Mouse (Mus musculus): ENCODE results near the gene Ppp1r12b. TPM values are rescaled to one million over a fixed set of nuclear protein-coding genes. Genes with fewer than 3 reads are reported as not detected.

Ppp1r12b gene
- polyA plus RNA-seq, 1 experiment from 2014 or later = 7.8 TPM

DNA sequence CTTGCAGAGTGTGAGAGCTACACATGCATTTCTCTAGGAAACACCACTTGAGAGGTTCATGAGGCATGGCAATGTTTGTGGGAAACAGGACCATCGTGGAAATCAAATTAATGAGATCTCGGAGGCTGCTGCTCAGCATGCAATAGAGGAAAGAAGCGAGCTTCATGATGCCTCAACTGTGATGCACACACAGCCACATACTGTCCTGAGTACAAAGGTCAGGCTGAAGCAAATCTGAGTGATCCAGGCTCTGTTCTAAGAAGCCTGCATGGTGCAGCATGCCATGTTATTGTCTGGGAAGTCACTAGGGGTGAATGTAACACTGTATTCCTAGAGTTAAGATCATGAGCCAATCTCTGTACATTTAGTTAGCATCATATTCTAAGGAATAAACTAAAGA is 140.0 kb downstream of the Ppp1r12b start:
- no peak overlapping the region for H3K4me2 ChIP-seq (ENCODE audit: low read depth)
- H3K4me1 ChIP-seq (ENCODE audit: control insufficient read depth, insufficient read depth, low read length) = no peaks in the 10 kb centered on the region
- H3K9ac ChIP-seq (ENCODE audit: low read length) = no peak overlapping the region
- H3K4me3 ChIP-seq (ENCODE audit: low read depth, low read length) = no peak overlapping the region
- 76% methylated on average over 3 of the region's 3 CpGs for WGBS
- no peak for DNase-seq (ENCODE audit: low spot score)
- no peaks in the 10 kb centered on the region for H3K36me3 ChIP-seq (ENCODE audit: control insufficient read depth, insufficient read depth, low read length)
- H3K27ac ChIP-seq (ENCODE audit: low read depth, low read length) = no peak overlapping the region
- no peaks in the 10 kb centered on the region for H3K27me3 ChIP-seq (ENCODE audit: control insufficient read depth, insufficient read depth, low read length)
- no peak for ATAC-seq (ENCODE audit: insufficient read depth, low FRiP score, low TSS enrichment)
- H3K9me3 ChIP-seq (ENCODE audit: control insufficient read depth, low read length) = no peaks in the 10 kb centered on the region

DNA sequence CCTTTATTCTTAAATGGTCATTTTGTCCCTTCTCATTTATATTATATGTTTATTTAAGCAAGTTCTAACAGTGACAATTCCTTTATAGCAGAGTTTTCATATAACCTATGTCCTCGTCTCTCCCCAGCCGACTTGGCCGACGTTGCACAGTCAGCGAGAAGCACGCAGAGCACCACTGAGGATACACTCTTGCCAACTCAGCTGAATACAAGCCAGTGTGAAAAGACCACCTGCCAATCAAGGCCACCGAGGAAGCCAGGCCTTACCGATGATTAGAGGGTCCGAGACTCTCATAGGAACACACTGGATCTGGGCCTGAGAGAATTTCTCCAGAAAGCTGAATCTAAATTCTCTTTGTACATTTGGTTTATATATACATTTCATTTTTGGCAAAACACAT is 150.3 kb downstream of the Ppp1r12b start:
- Histone ChIP-seq H3K4me2 (ENCODE audit: low read depth) (no peak overlapping the region), H3K27ac (ENCODE audit: low read depth, low read length) (no peak overlapping the region), H3K36me3 (ENCODE audit: control insufficient read depth, insufficient read depth, low read length) (no peaks in the 10 kb centered on the region), H3K9me3 (ENCODE audit: control insufficient read depth, low read length) (no peaks in the 10 kb centered on the region), H3K27me3 (ENCODE audit: control insufficient read depth, insufficient read depth, low read length) (no peaks in the 10 kb centered on the region), H3K9ac (ENCODE audit: low read length) (no peak overlapping the region), H3K4me1 (ENCODE audit: control insufficient read depth, insufficient read depth, low read length) (no peaks in the 10 kb centered on the region), H3K4me3 (ENCODE audit: low read depth, low read length) (no peak overlapping the region)
- no peak for ATAC-seq (ENCODE audit: insufficient read depth, low FRiP score, low TSS enrichment)
- WGBS = 90% methylated on average over 9 of the region's 9 CpGs
- DNase-seq (ENCODE audit: low spot score) = no peak

DNA sequence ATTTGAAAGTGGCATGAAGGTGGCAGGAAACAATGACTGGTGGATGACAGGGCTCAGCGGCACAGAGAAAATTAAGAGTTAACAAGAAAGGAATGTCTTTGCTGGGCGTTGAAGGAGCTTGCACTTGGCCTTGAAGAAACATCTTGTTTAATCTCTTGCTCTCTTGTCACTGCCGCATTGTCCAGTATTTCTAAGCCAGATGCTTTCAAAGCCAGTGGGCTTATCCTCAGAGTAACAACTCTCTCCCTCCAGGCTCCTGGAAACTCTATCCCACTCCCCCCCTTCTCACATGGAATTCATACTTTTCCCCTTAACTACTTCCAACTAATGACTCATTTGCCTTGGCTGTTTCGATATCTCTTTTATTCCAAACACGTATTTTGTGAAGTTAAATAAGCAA is 151.4 kb downstream of the Ppp1r12b start:
- Histone ChIP-seq H3K27ac (ENCODE audit: low read depth, low read length) (no peak overlapping the region), H3K27me3 (ENCODE audit: control insufficient read depth, insufficient read depth, low read length) (no peaks in the 10 kb centered on the region), H3K36me3 (ENCODE audit: control insufficient read depth, insufficient read depth, low read length) (no peaks in the 10 kb centered on the region), H3K9ac (ENCODE audit: low read length) (no peak overlapping the region), H3K9me3 (ENCODE audit: control insufficient read depth, low read length) (no peaks in the 10 kb centered on the region), H3K4me2 (ENCODE audit: low read depth) (no peak overlapping the region), H3K4me3 (ENCODE audit: low read depth, low read length) (no peak overlapping the region), H3K4me1 (ENCODE audit: control insufficient read depth, insufficient read depth, low read length) (no peaks in the 10 kb centered on the region)
- WGBS = 80% methylated on average over 5 of the region's 5 CpGs
- no peak for DNase-seq (ENCODE audit: low spot score)
- ATAC-seq (ENCODE audit: insufficient read depth, low FRiP score, low TSS enrichment) = no peak

GRCm38 (mm10) chr1:134803286-134804117 is 152.2 kb downstream of the Ppp1r12b start:
- ATAC-seq (ENCODE audit: insufficient read depth, low FRiP score, low TSS enrichment) = no peak
- DNase-seq (ENCODE audit: low spot score) = no peak
- H3K27ac ChIP-seq (ENCODE audit: low read depth, low read length) = no peak overlapping the region
- 81% methylated on average over 16 of the region's 16 CpGs for WGBS
- no peak overlapping the region for H3K4me3 ChIP-seq (ENCODE audit: low read depth, low read length)
- no peaks in the 10 kb centered on the region for H3K9me3 ChIP-seq (ENCODE audit: control insufficient read depth, low read length)
- H3K27me3 ChIP-seq (ENCODE audit: control insufficient read depth, insufficient read depth, low read length) = no peaks in the 10 kb centered on the region
- no peak overlapping the region for H3K4me2 ChIP-seq (ENCODE audit: low read depth)
- H3K4me1 ChIP-seq (ENCODE audit: control insufficient read depth, insufficient read depth, low read length) = no peaks in the 10 kb centered on the region
- no peaks in the 10 kb centered on the region for H3K36me3 ChIP-seq (ENCODE audit: control insufficient read depth, insufficient read depth, low read length)
- no peak overlapping the region for H3K9ac ChIP-seq (ENCODE audit: low read length)

DNA sequence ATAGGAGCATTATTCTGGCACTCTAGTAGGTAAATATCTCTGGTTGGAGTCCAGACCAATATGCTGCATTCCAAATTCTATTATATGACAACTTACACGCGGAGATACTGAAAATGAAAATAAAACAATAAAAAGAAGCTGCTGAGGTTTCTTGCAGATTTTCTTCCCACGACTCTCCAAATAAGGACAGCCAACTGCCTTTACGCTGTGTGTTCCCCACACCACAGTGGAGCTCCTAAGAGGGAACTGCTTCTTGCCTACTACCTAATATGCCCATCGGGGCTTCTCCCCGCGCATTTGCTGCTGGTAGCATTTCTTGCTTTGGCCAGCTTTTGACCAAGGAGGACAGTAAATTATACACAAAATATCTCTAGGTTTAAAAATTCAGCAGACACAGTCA is 154.0 kb downstream of the Ppp1r12b start:
- H3K4me2 ChIP-seq (ENCODE audit: low read depth) = no peak overlapping the region
- WGBS = 92% methylated on average over 7 of the region's 7 CpGs
- ATAC-seq (ENCODE audit: insufficient read depth, low FRiP score, low TSS enrichment) = no peak
- H3K36me3 ChIP-seq (ENCODE audit: control insufficient read depth, insufficient read depth, low read length) = no peaks in the 10 kb centered on the region
- no peaks in the 10 kb centered on the region for H3K4me1 ChIP-seq (ENCODE audit: control insufficient read depth, insufficient read depth, low read length)
- no peak overlapping the region for H3K4me3 ChIP-seq (ENCODE audit: low read depth, low read length)
- DNase-seq (ENCODE audit: low spot score) = no peak
- H3K27me3 ChIP-seq (ENCODE audit: control insufficient read depth, insufficient read depth, low read length) = no peaks in the 10 kb centered on the region
- no peak overlapping the region for H3K27ac ChIP-seq (ENCODE audit: low read depth, low read length)
- no peak overlapping the region for H3K9ac ChIP-seq (ENCODE audit: low read length)
- no peaks in the 10 kb centered on the region for H3K9me3 ChIP-seq (ENCODE audit: control insufficient read depth, low read length)

DNA sequence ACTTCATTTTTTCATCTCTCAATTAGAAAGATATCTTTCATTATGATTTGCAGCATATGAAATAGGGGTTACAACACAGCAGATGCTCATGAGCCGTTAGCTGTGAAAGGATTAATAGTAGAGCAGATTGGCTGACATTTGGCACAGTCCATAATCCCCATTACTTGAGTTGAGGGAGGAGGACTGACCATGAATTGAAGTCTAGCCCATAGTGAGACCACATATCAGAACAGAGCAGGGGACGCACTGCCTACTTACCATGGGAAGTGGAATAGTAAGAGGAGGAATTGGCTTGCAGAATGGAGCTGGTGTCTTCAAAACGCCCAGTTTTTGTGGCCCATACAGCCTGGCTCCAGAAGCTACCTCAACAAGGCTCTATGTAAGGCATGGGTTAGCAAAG is 159.2 kb downstream of the Ppp1r12b start:
- ATAC-seq (ENCODE audit: insufficient read depth, low FRiP score, low TSS enrichment) (no peak), DNase-seq (ENCODE audit: low spot score) (no peak)
- H3K27ac ChIP-seq (ENCODE audit: low read depth, low read length) = no peak overlapping the region
- H3K9ac ChIP-seq (ENCODE audit: low read length) = no peak overlapping the region
- 80% methylated on average over 3 of the region's 3 CpGs for WGBS
- no peaks in the 10 kb centered on the region for H3K27me3 ChIP-seq (ENCODE audit: control insufficient read depth, insufficient read depth, low read length)
- H3K4me1 ChIP-seq (ENCODE audit: control insufficient read depth, insufficient read depth, low read length) = no peaks in the 10 kb centered on the region
- H3K4me3 ChIP-seq (ENCODE audit: low read depth, low read length) = no peak overlapping the region
- H3K36me3 ChIP-seq (ENCODE audit: control insufficient read depth, insufficient read depth, low read length) = no peaks in the 10 kb centered on the region
- H3K4me2 ChIP-seq (ENCODE audit: low read depth) = no peak overlapping the region
- no peaks in the 10 kb centered on the region for H3K9me3 ChIP-seq (ENCODE audit: control insufficient read depth, low read length)

- 95% methylated on average over 1 of the region's 1 CpGs for WGBS
These were observed 159.7 kb downstream of the Ppp1r12b start for GRCm38 (mm10) chr1:134796076-134796475.

DNA sequence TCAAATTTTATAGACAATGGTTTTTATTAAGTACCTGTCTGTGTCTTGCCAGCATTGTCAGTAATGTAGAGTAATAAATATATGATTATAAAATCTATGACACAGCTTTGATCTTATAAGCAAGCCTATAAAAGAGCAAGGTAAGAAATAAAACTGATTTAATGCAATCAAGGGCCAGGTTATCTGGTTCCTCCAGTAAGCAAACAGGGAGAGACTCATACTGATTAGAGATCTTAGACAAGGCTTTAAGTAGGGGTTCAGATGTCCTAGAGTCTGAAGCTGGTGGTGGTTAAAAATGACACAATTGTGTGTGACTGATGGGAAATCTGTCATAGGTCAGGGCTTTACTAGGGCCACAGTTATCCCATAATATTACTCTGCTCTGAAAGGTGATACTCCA is 164.3 kb downstream of the Ppp1r12b start:
- Histone ChIP-seq H3K4me2 (ENCODE audit: low read depth) (no peak overlapping the region), H3K4me3 (ENCODE audit: low read depth, low read length) (no peak overlapping the region), H3K27me3 (ENCODE audit: control insufficient read depth, insufficient read depth, low read length) (no peaks in the 10 kb centered on the region), H3K27ac (ENCODE audit: low read depth, low read length) (no peak overlapping the region), H3K36me3 (ENCODE audit: control insufficient read depth, insufficient read depth, low read length) (no peaks in the 10 kb centered on the region), H3K4me1 (ENCODE audit: control insufficient read depth, insufficient read depth, low read length) (no peaks in the 10 kb centered on the region), H3K9me3 (ENCODE audit: control insufficient read depth, low read length) (no peaks in the 10 kb centered on the region), H3K9ac (ENCODE audit: low read length) (no peak overlapping the region)
- no peak for DNase-seq (ENCODE audit: low spot score)
- ATAC-seq (ENCODE audit: insufficient read depth, low FRiP score, low TSS enrichment) = no peak

More at GRCm38 (mm10) chr1:134796076-134796475, 159.7 kb downstream of the Ppp1r12b start:
- H3K27me3 ChIP-seq (ENCODE audit: control insufficient read depth, insufficient read depth, low read length) = no peaks in the 10 kb centered on the region
- H3K4me3 ChIP-seq (ENCODE audit: low read depth, low read length) = no peak overlapping the region
- no peaks in the 10 kb centered on the region for H3K9me3 ChIP-seq (ENCODE audit: control insufficient read depth, low read length)
- no peak overlapping the region for H3K27ac ChIP-seq (ENCODE audit: low read depth, low read length)
- DNase-seq (ENCODE audit: low spot score) (no peak), ATAC-seq (ENCODE audit: insufficient read depth, low FRiP score, low TSS enrichment) (no peak)
- H3K4me1 ChIP-seq (ENCODE audit: control insufficient read depth, insufficient read depth, low read length) = no peaks in the 10 kb centered on the region
- H3K36me3 ChIP-seq (ENCODE audit: control insufficient read depth, insufficient read depth, low read length) = no peaks in the 10 kb centered on the region
- H3K4me2 ChIP-seq (ENCODE audit: low read depth) = no peak overlapping the region
- no peak overlapping the region for H3K9ac ChIP-seq (ENCODE audit: low read length)

DNA sequence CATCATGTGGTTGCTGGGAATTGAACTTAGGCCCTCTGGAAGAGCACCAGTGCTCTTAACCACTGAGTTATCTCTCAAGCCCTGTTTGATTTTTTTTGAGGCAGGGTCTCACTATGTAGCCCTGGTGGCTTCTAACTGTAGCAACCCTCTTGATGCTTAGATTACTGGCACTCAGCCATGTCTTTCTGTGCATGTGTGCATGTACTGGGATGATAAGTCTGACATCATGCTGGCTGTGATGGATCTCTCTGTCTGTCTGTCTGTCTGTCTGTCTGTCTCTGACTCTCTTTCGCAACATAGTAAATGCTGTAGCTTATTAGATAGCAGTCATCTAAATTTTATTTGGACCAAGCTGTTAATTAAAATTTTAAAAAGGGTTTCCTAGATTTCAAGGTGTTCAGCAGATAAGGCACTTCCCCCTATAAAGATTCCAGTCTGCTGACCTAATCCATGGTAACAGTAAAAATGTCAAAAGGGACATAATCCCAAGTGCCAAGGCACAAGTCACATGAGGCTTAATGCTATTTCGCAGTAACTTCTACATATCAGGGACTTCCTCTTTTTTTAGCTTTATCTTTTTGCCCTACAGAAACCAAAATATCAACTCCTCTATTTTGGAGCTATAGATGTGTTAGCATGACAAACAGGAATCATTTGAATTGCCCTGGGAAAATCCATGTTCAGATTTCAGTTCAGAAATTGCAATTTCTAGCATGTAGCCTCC is 164.9 kb downstream of the Ppp1r12b start:
- DNase-seq (ENCODE audit: low spot score) = no peak
- Histone ChIP-seq H3K4me2 (ENCODE audit: low read depth) (no peak overlapping the region), H3K27me3 (ENCODE audit: control insufficient read depth, insufficient read depth, low read length) (no peaks in the 10 kb centered on the region), H3K4me1 (ENCODE audit: control insufficient read depth, insufficient read depth, low read length) (no peaks in the 10 kb centered on the region; the same call in 1 of the 2 replicates), H3K36me3 (ENCODE audit: control insufficient read depth, insufficient read depth, low read length) (no peaks in the 10 kb centered on the region), H3K27ac (ENCODE audit: low read depth, low read length) (no peak overlapping the region), H3K4me3 (ENCODE audit: low read depth, low read length) (no peak overlapping the region), H3K9ac (ENCODE audit: low read length) (no peak overlapping the region), H3K9me3 (ENCODE audit: control insufficient read depth, low read length) (no peaks in the 10 kb centered on the region)
- no peak for ATAC-seq (ENCODE audit: insufficient read depth, low FRiP score, low TSS enrichment)
- WGBS = 94% methylated on average over 2 of the region's 2 CpGs
